Mouse (Mus musculus) heart, postnatal 0 days (tissue): ENCODE data around the gene Ccdc144b. TPM values are rescaled to one million over a fixed set of nuclear protein-coding genes. Genes with fewer than 3 reads are reported as not detected.

Experiments used
- ATAC-seq: fragments of 200-750 bp; cut with Nextera tagmentation; 2 replicates; pipeline ENCODE4 v1.8.0; 2017; ENCODE audit warnings: low read depth, moderate number of reproducible peaks, moderate library complexity; ENCODE audit not compliant: insufficient read depth
- DNase-seq: peaks from one replicate; pipeline ENCODE4 v3.0.0-alpha.2; 2016; ENCODE audit warnings: low spot score
- H3K27ac ChIP-seq: fragments of 300-500 bp; sonication (generic); 2 replicates; pipeline ENCODE4 v1.5.1; 2014; ENCODE audit warnings: low read depth, mild to moderate bottlenecking
- H3K27me3 ChIP-seq: fragments of 300-500 bp; sonication (generic); 2 replicates; pipeline ENCODE4 v1.6.1; 2014; ENCODE audit warnings: low read length, mixed read lengths; ENCODE audit not compliant: control insufficient read depth, insufficient read depth
- H3K36me3 ChIP-seq: fragments of 300-500 bp; sonication (generic); replicated peaks from 2 replicates; pipeline ENCODE4 v1.6.1; 2014; ENCODE audit warnings: low read length, mixed read lengths; ENCODE audit not compliant: control insufficient read depth, insufficient read depth
- H3K4me1 ChIP-seq: fragments of 300-500 bp; sonication (generic); 2 replicates; pipeline ENCODE4 v1.6.1; 2014; ENCODE audit warnings: antibody characterized with exemption; ENCODE audit not compliant: control insufficient read depth, insufficient read depth
- H3K4me2 ChIP-seq: fragments of 300-500 bp; sonication (generic); 2 replicates; pipeline ENCODE4 v1.6.1; 2014; ENCODE audit warnings: low read depth, mild to moderate bottlenecking, low read length, moderate library complexity
- H3K4me3 ChIP-seq: fragments of 300-500 bp; sonication (generic); 2 replicates; pipeline ENCODE4 v1.5.1; 2014; ENCODE audit warnings: low read depth, low read length
- H3K9ac ChIP-seq: fragments of 300-500 bp; sonication (generic); replicated peaks from 2 replicates; pipeline ENCODE4 v1.6.1; 2014; ENCODE audit warnings: low read depth, low read length, mixed read lengths
- H3K9me3 ChIP-seq: fragments of 300-500 bp; sonication (generic); replicated peaks from 2 replicates; pipeline ENCODE4 v1.6.1; 2016; ENCODE audit warnings: low read length; ENCODE audit not compliant: control insufficient read depth
- CTCF ChIP-seq: IDR thresholded peaks from 2 replicates; pipeline ENCODE4 v1.5.1; 2016; ENCODE audit warnings: antibody characterized with exemption, control low read depth, low read depth
- EP300 ChIP-seq: IDR thresholded peaks from 2 replicates; pipeline ENCODE4 v1.6.1; 2016; ENCODE audit warnings: antibody characterized with exemption, low read depth
- WGBS: fragments of 180-500 bp; shearing (Covaris S2); extraction: QIAGEN DNeasy Blood & Tissue Kit; methylation state at CpG from one replicate; pipeline ENCODE4 v1.1.7; 2014; 5-methylcytosine and 5-hydroxymethylcytosine counted together
- polyA plus RNA-seq: library from polyadenylated mRNA; unstranded; fragments of >200 nt; fragmentation: Nextera tagmentation; extraction: Ambion mirVana; gene quantifications from 2 replicates; pipeline ENCODE4 v1.2.1, GENCODE M21; 2015
- total RNA-seq: library from RNA; depleted of rRNA; stranded (reverse); fragments of >200 nt; gene quantifications from 2 replicates; pipeline ENCODE4 v1.2.3, GENCODE M21; 2014; ENCODE audit warnings: low replicate concordance

Gene Ccdc144b
- total and polyA plus RNA-seq, 2 experiments from 2014 or later, result 0.04 TPM; not detected in 1

DNA sequence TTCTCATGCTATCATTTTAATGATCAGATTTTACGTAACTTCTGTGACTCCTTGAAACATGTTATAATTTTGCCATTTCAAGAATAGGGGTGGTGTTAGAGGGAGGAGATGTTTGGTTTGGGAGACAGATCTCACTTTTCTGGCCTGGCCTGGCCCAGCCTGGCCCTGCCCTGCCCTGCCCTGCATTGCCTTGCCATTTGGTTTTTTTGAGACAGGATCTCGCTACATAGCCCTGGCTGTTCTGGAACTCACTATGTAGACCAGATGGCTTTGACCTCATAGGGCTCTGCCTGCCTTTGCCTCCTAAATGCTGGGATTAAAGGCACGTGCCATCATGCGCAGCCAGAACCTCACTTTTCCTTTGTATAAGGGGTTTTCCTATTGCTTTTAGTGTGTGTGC lies 17.1 kb upstream of the Ccdc144b start:
- TF ChIP-seq CTCF, result no peak
- TF ChIP-seq EP300, result no peak
- WGBS, result 97% methylated on average over 4 of the region's 4 CpGs
- ATAC-seq (no peak), DNase-seq (no peak)
- no peak overlapping the region for H3K9ac ChIP-seq
- H3K4me2 ChIP-seq, result no peak overlapping the region
- H3K9me3 ChIP-seq, result no peaks in the 10 kb centered on the region
- H3K36me3 ChIP-seq, result peaks cover 38% of the 10 kb centered on the region
- no peak overlapping the region for H3K4me3 ChIP-seq
- no peaks in the 10 kb centered on the region for H3K27me3 ChIP-seq
- H3K4me1 ChIP-seq, result peaks cover 8% of the 10 kb centered on the region; the same call in 1 of the 2 replicates
- no peak overlapping the region for H3K27ac ChIP-seq

DNA sequence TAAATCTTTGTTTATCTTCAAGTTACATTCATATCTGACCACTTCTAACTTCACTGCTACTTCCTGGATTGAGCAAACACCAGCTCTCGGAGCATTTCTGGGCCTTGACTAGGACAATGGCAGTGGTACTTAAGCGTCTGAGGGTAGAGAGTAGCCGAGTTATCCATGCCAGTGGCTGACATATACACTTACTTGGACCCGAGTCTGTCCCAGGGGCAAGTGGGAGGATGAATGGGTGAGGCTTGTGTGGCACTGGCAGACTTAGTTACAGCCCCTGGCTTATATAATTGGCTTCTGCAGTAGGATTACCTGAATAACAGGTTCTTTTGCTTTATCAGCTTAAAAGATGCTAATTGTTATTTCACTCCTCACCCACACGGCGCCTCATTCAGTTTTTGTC lies 14.4 kb upstream of the Ccdc144b start:
- WGBS, result 80% methylated on average over 6 of the region's 6 CpGs
- ATAC-seq (no peak), DNase-seq (no peak)
- no peak for TF ChIP-seq EP300
- no peak for TF ChIP-seq CTCF
- Histone ChIP-seq H3K4me2 (no peak overlapping the region), H3K27me3 (no peaks in the 10 kb centered on the region), H3K4me3 (no peak overlapping the region), H3K9ac (no peak overlapping the region), H3K27ac (no peak overlapping the region), H3K36me3 (peaks cover 16% of the 10 kb centered on the region), H3K4me1 (peaks cover 8% of the 10 kb centered on the region; the same call in 1 of the 2 replicates), H3K9me3 (no peaks in the 10 kb centered on the region)

DNA sequence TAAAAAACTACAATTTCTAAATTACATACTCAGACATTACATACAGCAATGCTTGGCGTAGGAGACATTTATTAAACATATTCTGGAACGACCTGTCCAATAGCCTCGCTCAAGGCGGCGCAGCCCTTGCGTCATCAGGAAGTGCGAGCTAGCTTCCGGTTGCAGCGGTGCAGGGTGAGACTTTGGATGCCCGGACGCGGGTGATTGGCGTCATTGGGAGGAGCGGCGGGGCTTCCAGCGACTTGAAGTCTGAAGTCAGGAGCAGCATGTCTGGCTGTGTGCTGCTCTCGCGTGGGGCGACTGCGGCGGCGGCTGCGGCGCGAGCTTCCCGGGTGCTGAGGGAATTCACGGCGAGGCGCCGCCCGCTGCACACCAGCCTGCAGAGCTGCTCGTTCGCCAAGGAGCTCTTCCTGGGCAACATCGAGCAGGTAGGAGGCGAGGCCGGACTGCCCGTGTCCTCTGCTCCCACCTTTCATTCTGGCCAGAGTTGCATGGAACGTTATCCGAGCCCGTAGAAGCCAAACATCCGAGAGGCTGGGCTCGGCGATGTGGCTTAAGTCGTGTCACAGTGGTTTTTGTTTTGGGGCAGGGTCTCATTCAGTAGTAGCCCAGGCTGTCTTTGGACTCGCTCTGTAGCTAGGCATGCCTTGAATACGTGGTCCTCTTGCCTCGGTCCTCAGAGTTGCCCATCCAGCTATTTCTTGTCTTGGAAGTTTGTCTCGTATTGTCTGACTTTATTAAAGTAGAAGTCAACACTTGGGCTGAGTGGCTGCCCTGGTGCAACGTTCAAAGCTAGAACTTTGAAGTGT lies 12.7 kb upstream of the Ccdc144b start, which contains the start of gene Acad9:
Gene Acad9 (plus strand): TSS at position 137 of the 809 bp plus-strand sequence.
- H3K27ac ChIP-seq, result peak within 1 kb of the TSS; percentile 73
- peak within 1 kb of the TSS; percentile 76 for H3K4me2 ChIP-seq
- TF ChIP-seq CTCF (no peak), EP300 (no peak)
- DNase-seq (peak; percentile 95), ATAC-seq (peak; percentile 99)
- peak within 1 kb of the TSS; percentile 78 for H3K9ac ChIP-seq
- WGBS, result under 1% methylated on average over 48 of the region's 49 CpGs
- peak within 1 kb of the TSS; percentile 94 for H3K4me3 ChIP-seq
- H3K27me3 ChIP-seq, result no peaks in the 10 kb centered on the region
- H3K36me3 ChIP-seq, result peaks cover 11% of the 10 kb centered on the region
- H3K4me1 ChIP-seq, result peaks cover 8% of the 10 kb centered on the region; the same call in 1 of the 2 replicates
- H3K9me3 ChIP-seq, result no peaks in the 10 kb centered on the region

DNA sequence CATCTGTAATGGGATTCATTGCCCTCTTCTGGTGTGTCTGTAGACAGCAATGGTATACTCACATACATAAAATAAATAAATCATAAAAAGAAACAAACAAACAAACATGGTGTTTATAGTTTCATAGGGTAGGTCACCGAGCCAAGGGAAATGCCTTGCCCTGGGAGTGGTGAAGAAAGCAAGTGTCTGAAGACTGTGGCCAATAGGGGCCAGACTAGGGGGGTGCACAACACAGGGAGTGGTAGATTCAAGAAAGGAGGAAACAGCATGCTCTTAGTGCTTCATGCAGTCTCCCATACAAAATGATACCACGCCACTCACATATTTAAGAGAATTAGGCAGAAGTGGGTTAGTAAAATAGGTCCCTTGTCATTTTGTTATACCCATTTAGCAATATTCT lies 11.8 kb upstream of the Ccdc144b start:
- 99% methylated on average over 2 of the region's 2 CpGs for WGBS
- peak overlapping the region; percentile 94 for H3K4me3 ChIP-seq
- no peak for DNase-seq
- peaks cover 8% of the 10 kb centered on the region; the same call in 1 of the 2 replicates for H3K4me1 ChIP-seq
- H3K4me2 ChIP-seq, result peak overlapping the region; percentile 76
- peak overlapping the region; percentile 73; the same call in 1 of the 2 replicates for H3K27ac ChIP-seq
- TF ChIP-seq EP300 (no peak), CTCF (no peak)
- H3K9ac ChIP-seq, result no peak overlapping the region
- ATAC-seq, result no peak
- no peaks in the 10 kb centered on the region for H3K27me3 ChIP-seq
- H3K9me3 ChIP-seq, result no peaks in the 10 kb centered on the region
- H3K36me3 ChIP-seq, result peaks cover 3% of the 10 kb centered on the region; the same call in 1 of the 2 replicates

DNA sequence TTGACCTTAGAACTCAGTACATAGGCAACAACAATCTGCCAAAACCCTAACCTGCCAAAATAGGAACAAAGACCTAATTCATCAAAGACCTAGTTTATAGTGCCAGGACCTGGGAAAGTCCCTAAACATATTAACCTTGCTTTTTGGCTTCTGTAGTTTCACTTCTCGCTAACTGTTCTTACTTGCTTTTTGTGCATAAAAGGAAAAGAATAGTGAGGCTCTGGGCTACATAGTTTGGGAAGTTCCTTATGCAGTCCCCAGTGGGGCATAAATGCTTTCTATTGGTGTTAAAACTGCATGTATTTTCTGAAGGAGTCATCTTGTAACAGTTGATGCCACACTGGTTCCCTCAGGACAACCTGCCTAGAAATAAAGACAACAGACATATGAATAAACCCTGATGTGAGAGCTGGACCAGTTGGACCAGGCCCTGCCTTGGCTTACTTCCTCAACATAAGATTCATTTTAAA lies 11.3 kb upstream of the Ccdc144b start:
- Histone ChIP-seq H3K36me3 (no peaks in the 10 kb centered on the region), H3K4me3 (no peak overlapping the region), H3K4me1 (peaks cover 8% of the 10 kb centered on the region; the same call in 1 of the 2 replicates), H3K27me3 (no peaks in the 10 kb centered on the region), H3K4me2 (no peak overlapping the region), H3K9ac (no peak overlapping the region), H3K9me3 (no peaks in the 10 kb centered on the region), H3K27ac (no peak overlapping the region)
- ATAC-seq (no peak), DNase-seq (no peak)
- 97% methylated on average over 1 of the region's 1 CpGs for WGBS
- TF ChIP-seq CTCF, result no peak
- TF ChIP-seq EP300, result no peak
